Mouse (Mus musculus) E14TG2a.4 (cell line): Measurements from ENCODE around the gene Naa50.

ENCODE experiments used
- CTCF ChIP-seq: conservative IDR thresholded peaks from 2 replicates; pipeline ENCODE4 v1.5.1; 2014; ENCODE audit warnings: low read length
- NANOG ChIP-seq: IDR thresholded peaks from 2 replicates; pipeline ENCODE4 v1.6.1; 2014; ENCODE audit warnings: borderline replicate concordance, low read length, mixed read lengths

DNA sequence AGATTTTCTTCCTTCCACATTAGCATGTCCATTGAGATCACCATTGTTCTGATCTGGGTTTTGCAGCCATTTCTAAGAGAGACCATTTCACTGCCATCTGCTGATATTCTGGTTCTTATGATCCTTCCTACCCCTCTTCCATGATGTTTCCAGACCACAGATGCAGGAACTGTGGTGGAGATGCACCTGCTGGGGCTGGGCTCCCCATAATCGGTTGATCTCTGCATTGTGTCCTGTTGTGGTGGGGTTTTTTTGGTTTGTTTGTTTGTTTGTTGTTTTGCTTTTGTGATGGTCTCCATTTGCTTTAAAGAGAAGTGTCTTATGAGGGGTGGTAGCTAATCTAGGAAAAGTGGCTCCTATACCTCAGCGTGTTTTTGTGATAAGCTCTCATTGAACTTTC lies 36.9 kb downstream of the Naa50 start:
- TF ChIP-seq CTCF = no peak
- no peak for TF ChIP-seq NANOG
